Mouse (Mus musculus) spleen, adult 2 months (tissue): ENCODE measurements around the gene Gm13696.
"Not testable (repeated sequence)": the region's sequence is repeated elsewhere in the genome, so short reads cannot be mapped to it uniquely, and the experiment has no call there.

Experiments
- CTCF ChIP-seq: fragments of 200-500 bp; IDR thresholded peaks from 2 replicates; pipeline ENCODE4 v1.5.1; 2011; ENCODE audit warnings: mild to moderate bottlenecking, inconsistent platforms; ENCODE audit not compliant: insufficient read depth, insufficient read length, insufficient replicate concordance; ENCODE audit errors: extremely low read depth
- POLR2A ChIP-seq: fragments of 200-500 bp; IDR thresholded peaks from 2 replicates; pipeline ENCODE4 v1.6.1; 2011; ENCODE audit warnings: low read depth, low read length, inconsistent platforms

GRCm38 (mm10) chr2:83990253-83990652 lies 17.3 kb downstream of the Gm13696 start, which contains the start of gene Gm13691:
- TF ChIP-seq POLR2A, CTCF: not testable (repeated sequence)
